Mouse (Mus musculus): ENCODE results near the gene Gjc3. TPM values are rescaled to one million over a fixed set of nuclear protein-coding genes. Genes with fewer than 3 reads are reported as not detected.

The Gjc3 gene
- polyA plus RNA-seq, 1 experiment from 2014 or later = 0.22 TPM

GRCm38 (mm10) chr5:137928439-137928838 is 34.5 kb downstream of the Gjc3 start:
- DNase-seq = no peak
- no peak overlapping the region for H3K4me2 ChIP-seq (ENCODE audit: low read depth, low read length)
- no peaks in the 10 kb centered on the region for H3K9me3 ChIP-seq (ENCODE audit: low read length)
- TF ChIP-seq EP300 (IDR thresholded peaks at IDR 0.05; ENCODE audit: low read depth) (no peak), CTCF (IDR thresholded peaks at IDR 0.05; ENCODE audit: low read depth) (no peak)
- ATAC-seq = no peak
- no peak overlapping the region for H3K4me3 ChIP-seq (ENCODE audit: low read depth, low read length)
- no peaks in the 10 kb centered on the region for H3K4me1 ChIP-seq (ENCODE audit: insufficient read depth)
- H3K36me3 ChIP-seq (replicated peaks; ENCODE audit: insufficient read depth, low read length) = no peaks in the 10 kb centered on the region
- WGBS (ENCODE audit: insufficient replicate concordance) = 72% methylated on average over 11 of the region's 11 CpGs
- no peak overlapping the region for H3K27ac ChIP-seq (ENCODE audit: low read depth)
- H3K27me3 ChIP-seq (ENCODE audit: insufficient read depth, low read length) = no peaks in the 10 kb centered on the region
- H3K9ac ChIP-seq (replicated peaks) = no peak overlapping the region

- no peak overlapping the region for H3K4me3 ChIP-seq (ENCODE audit: low read depth, low read length)
- TF ChIP-seq EP300 (IDR thresholded peaks at IDR 0.05; ENCODE audit: low read depth) (no peak), CTCF (IDR thresholded peaks at IDR 0.05; ENCODE audit: low read depth) (no peak)
- no peaks in the 10 kb centered on the region for H3K27me3 ChIP-seq (ENCODE audit: insufficient read depth, low read length)
- H3K36me3 ChIP-seq (replicated peaks; ENCODE audit: insufficient read depth, low read length) = no peaks in the 10 kb centered on the region; the same call in 1 of the 2 replicates
- peak overlapping the region; percentile 84 for H3K27ac ChIP-seq (ENCODE audit: low read depth)
- no peaks in the 10 kb centered on the region for H3K9me3 ChIP-seq (ENCODE audit: low read length)
- no peaks in the 10 kb centered on the region for H3K4me1 ChIP-seq (ENCODE audit: insufficient read depth)
- ATAC-seq (peak; percentile 87), DNase-seq (no peak)
- no peak overlapping the region for H3K9ac ChIP-seq (replicated peaks)
- H3K4me2 ChIP-seq (ENCODE audit: low read depth, low read length) = no peak overlapping the region
Measured at GRCm38 (mm10) chr5:137922171-137922570, 40.7 kb downstream of the Gjc3 start.

- TF ChIP-seq CTCF (IDR thresholded peaks at IDR 0.05; ENCODE audit: low read depth) (no peak), EP300 (IDR thresholded peaks at IDR 0.05; ENCODE audit: low read depth) (peak; percentile 83)
- peak; percentile 90 for ATAC-seq
- 22% methylated on average over 2 of the region's 2 CpGs for WGBS (ENCODE audit: insufficient replicate concordance)
- Histone ChIP-seq H3K36me3 (replicated peaks; ENCODE audit: insufficient read depth, low read length) (no peaks in the 10 kb centered on the region; the same call in 1 of the 2 replicates), H3K4me3 (ENCODE audit: low read depth, low read length) (peak within 1 kb of the TSS; percentile 41), H3K27me3 (ENCODE audit: insufficient read depth, low read length) (no peaks in the 10 kb centered on the region), H3K4me2 (ENCODE audit: low read depth, low read length) (peak within 1 kb of the TSS; percentile 58), H3K9ac (replicated peaks) (peak within 1 kb of the TSS; percentile 53), H3K27ac (ENCODE audit: low read depth) (peak within 1 kb of the TSS; percentile 84), H3K4me1 (ENCODE audit: insufficient read depth) (no peaks in the 10 kb centered on the region), H3K9me3 (ENCODE audit: low read length) (no peaks in the 10 kb centered on the region)
- peak; percentile 67 for DNase-seq
Measured at GRCm38 (mm10) chr5:137921532-137921931, 41.4 kb downstream of the Gjc3 start, which contains the start of gene Cyp3a13. Gene Cyp3a13, minus strand, starts transcription at chr5:137921619.

- Histone ChIP-seq H3K4me2 (ENCODE audit: low read depth, low read length) (no peak overlapping the region), H3K4me3 (ENCODE audit: low read depth, low read length) (no peak overlapping the region), H3K36me3 (replicated peaks; ENCODE audit: insufficient read depth, low read length) (no peaks in the 10 kb centered on the region; the same call in none of the 2 replicates), H3K27me3 (ENCODE audit: insufficient read depth, low read length) (no peaks in the 10 kb centered on the region), H3K9ac (replicated peaks) (no peak overlapping the region), H3K27ac (ENCODE audit: low read depth) (no peak overlapping the region), H3K9me3 (ENCODE audit: low read length) (no peaks in the 10 kb centered on the region), H3K4me1 (ENCODE audit: insufficient read depth) (no peaks in the 10 kb centered on the region)
- ATAC-seq (peak; percentile 64), DNase-seq (peak; percentile 23)
- WGBS (ENCODE audit: insufficient replicate concordance) = 59% methylated on average over 6 of the region's 6 CpGs
- TF ChIP-seq EP300 (IDR thresholded peaks at IDR 0.05; ENCODE audit: low read depth) = no peak
- no peak for TF ChIP-seq CTCF (IDR thresholded peaks at IDR 0.05; ENCODE audit: low read depth)
Measured at GRCm38 (mm10) chr5:137915550-137915949, 47.3 kb downstream of the Gjc3 start.

GRCm38 (mm10) chr5:137914508-137914907 is 48.4 kb downstream of the Gjc3 start:
- Histone ChIP-seq H3K9me3 (ENCODE audit: low read length) (no peaks in the 10 kb centered on the region), H3K27me3 (ENCODE audit: insufficient read depth, low read length) (no peaks in the 10 kb centered on the region), H3K27ac (ENCODE audit: low read depth) (no peak overlapping the region), H3K9ac (replicated peaks) (no peak overlapping the region), H3K4me2 (ENCODE audit: low read depth, low read length) (no peak overlapping the region), H3K36me3 (replicated peaks; ENCODE audit: insufficient read depth, low read length) (peaks cover 4% of the 10 kb centered on the region), H3K4me3 (ENCODE audit: low read depth, low read length) (no peak overlapping the region), H3K4me1 (ENCODE audit: insufficient read depth) (no peaks in the 10 kb centered on the region)
- no peak for ATAC-seq
- DNase-seq = no peak
- TF ChIP-seq EP300 (IDR thresholded peaks at IDR 0.05; ENCODE audit: low read depth) (no peak), CTCF (IDR thresholded peaks at IDR 0.05; ENCODE audit: low read depth) (peak; percentile 31; the same call in 1 of the 2 replicates)

GRCm38 (mm10) chr5:137909564-137910262 is 53.2 kb downstream of the Gjc3 start:
- H3K4me2 ChIP-seq (ENCODE audit: low read depth, low read length) = no peak overlapping the region
- H3K9ac ChIP-seq (replicated peaks) = no peak overlapping the region
- H3K9me3 ChIP-seq (ENCODE audit: low read length) = no peaks in the 10 kb centered on the region
- no peak overlapping the region for H3K4me3 ChIP-seq (ENCODE audit: low read depth, low read length)
- H3K27me3 ChIP-seq (ENCODE audit: insufficient read depth, low read length) = no peaks in the 10 kb centered on the region
- no peaks in the 10 kb centered on the region for H3K4me1 ChIP-seq (ENCODE audit: insufficient read depth)
- H3K27ac ChIP-seq (ENCODE audit: low read depth) = no peak overlapping the region
- peaks cover 4% of the 10 kb centered on the region for H3K36me3 ChIP-seq (replicated peaks; ENCODE audit: insufficient read depth, low read length)
- ATAC-seq = no peak
- 80% methylated on average over 3 of the region's 3 CpGs for WGBS (ENCODE audit: insufficient replicate concordance)
- TF ChIP-seq EP300 (IDR thresholded peaks at IDR 0.05; ENCODE audit: low read depth) = no peak
- TF ChIP-seq CTCF (IDR thresholded peaks at IDR 0.05; ENCODE audit: low read depth) = no peak
- DNase-seq = no peak

Other genes with a start within 250 kb of the Gjc3 start
- gene Nyap1, start 221.5 kb downstream of the Gjc3 start, polyA plus RNA-seq (2015; fragmentation: Nextera tagmentation; extraction: Ambion mirVana) = 0.11 and 0.18 TPM in 2 replicates
- 65.3 and 65.9 TPM in 2 replicates for gene Tsc22d4, start 217.4 kb downstream of the Gjc3 start, polyA plus RNA-seq (2015; fragmentation: Nextera tagmentation; extraction: Ambion mirVana)
- gene Ppp1r35, start 184.2 kb downstream of the Gjc3 start, polyA plus RNA-seq (2015; fragmentation: Nextera tagmentation; extraction: Ambion mirVana) = 13.4 and 18.1 TPM in 2 replicates
- 4.7 and 5.0 TPM in 2 replicates for gene Mepce, start 175.4 kb downstream of the Gjc3 start, polyA plus RNA-seq (2015; fragmentation: Nextera tagmentation; extraction: Ambion mirVana)
- gene Zcwpw1, start 175.3 kb downstream of the Gjc3 start, polyA plus RNA-seq (2015; fragmentation: Nextera tagmentation; extraction: Ambion mirVana) = 1.5 and 1.9 TPM in 2 replicates
- 8.7 and 12.1 TPM in 2 replicates for gene Pilra, start 126.8 kb downstream of the Gjc3 start, polyA plus RNA-seq (2015; fragmentation: Nextera tagmentation; extraction: Ambion mirVana)
- gene Pilrb1, start 105.0 kb downstream of the Gjc3 start, polyA plus RNA-seq (2015; fragmentation: Nextera tagmentation; extraction: Ambion mirVana) = 11.7 and 11.9 TPM in 2 replicates
- 11.6 and 13.2 TPM in 2 replicates for gene Pilrb2, start 91.3 kb downstream of the Gjc3 start, polyA plus RNA-seq (2015; fragmentation: Nextera tagmentation; extraction: Ambion mirVana)
- 81.3 and 89.1 TPM in 2 replicates for gene Cyp3a13, start 41.5 kb downstream of the Gjc3 start, polyA plus RNA-seq (2015; fragmentation: Nextera tagmentation; extraction: Ambion mirVana)
- 745 and 764 TPM in 2 replicates for gene Azgp1, start 18.4 kb upstream of the Gjc3 start, polyA plus RNA-seq (2015; fragmentation: Nextera tagmentation; extraction: Ambion mirVana)
- not detected in 2 replicates for gene Smok3a, start 58.2 kb upstream of the Gjc3 start, polyA plus RNA-seq (2015; fragmentation: Nextera tagmentation; extraction: Ambion mirVana)
- not detected in 2 replicates for gene Smok3b, start 58.3 kb upstream of the Gjc3 start, polyA plus RNA-seq (2015; fragmentation: Nextera tagmentation; extraction: Ambion mirVana)
- not detected in 2 replicates for gene Smok3c, start 90.1 kb upstream of the Gjc3 start, polyA plus RNA-seq (2015; fragmentation: Nextera tagmentation; extraction: Ambion mirVana)
- gene Zkscan1, start 122.0 kb upstream of the Gjc3 start, polyA plus RNA-seq (2015; fragmentation: Nextera tagmentation; extraction: Ambion mirVana) = 3.5 and 4.2 TPM in 2 replicates
- 10.3 and 12.3 TPM in 2 replicates for gene Zscan21, start 153.8 kb upstream of the Gjc3 start, polyA plus RNA-seq (2015; fragmentation: Nextera tagmentation; extraction: Ambion mirVana)
- gene Zfp113, start 192.6 kb upstream of the Gjc3 start, polyA plus RNA-seq (2015; fragmentation: Nextera tagmentation; extraction: Ambion mirVana) = 3.8 and 6.5 TPM in 2 replicates
- 197 and 222 TPM in 2 replicates for gene Cops6, start 198.0 kb upstream of the Gjc3 start, polyA plus RNA-seq (2015; fragmentation: Nextera tagmentation; extraction: Ambion mirVana)
- 3.0 and 3.8 TPM in 2 replicates for gene Ap4m1, start 208.9 kb upstream of the Gjc3 start, polyA plus RNA-seq (2015; fragmentation: Nextera tagmentation; extraction: Ambion mirVana)
- 74.7 and 83.3 TPM in 2 replicates for gene Mcm7, start 209.3 kb upstream of the Gjc3 start, polyA plus RNA-seq (2015; fragmentation: Nextera tagmentation; extraction: Ambion mirVana)
- gene Taf6, start 224.4 kb upstream of the Gjc3 start, polyA plus RNA-seq (2015; fragmentation: Nextera tagmentation; extraction: Ambion mirVana) = 17.3 and 20.6 TPM in 2 replicates
- gene Cnpy4, start 224.4 kb upstream of the Gjc3 start, polyA plus RNA-seq (2015; fragmentation: Nextera tagmentation; extraction: Ambion mirVana) = 6.7 and 7.5 TPM in 2 replicates
- 2.9 and 3.2 TPM in 2 replicates for gene Mblac1, start 231.2 kb upstream of the Gjc3 start, polyA plus RNA-seq (2015; fragmentation: Nextera tagmentation; extraction: Ambion mirVana)